Comparison of ENCODE assay signal across 8 mouse cellular contexts in the genomic region with DNA sequence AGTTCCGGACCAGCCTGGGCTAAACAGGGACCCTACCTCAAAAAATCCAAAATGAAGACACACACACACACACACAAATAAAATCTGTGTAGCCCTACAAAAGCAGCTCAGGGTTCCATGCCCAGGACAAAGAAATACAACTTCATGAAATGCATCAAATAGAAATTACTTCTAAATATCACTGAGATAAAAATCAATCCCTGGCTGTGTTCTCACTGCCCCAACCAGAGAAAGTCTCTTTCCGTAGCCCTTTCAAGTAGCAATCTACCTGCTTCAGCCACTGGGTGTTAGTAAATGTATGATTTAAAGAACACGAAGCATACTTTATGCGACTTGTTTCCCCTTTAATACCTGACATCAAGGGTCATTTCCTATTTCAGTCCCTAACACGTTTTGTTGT. TPM values are rescaled to one million over a fixed set of nuclear protein-coding genes. Genes with fewer than 3 reads are reported as not detected.
DNase-seq lines count a peak whose midpoint lies in the region; ATAC-seq lines count a peak whose summit lies in the region.

No protein-coding gene starts in this region.

- DNase-seq in 416B (ENCODE audit: low read depth) = peak; percentile 27
- no peak for DNase-seq in liver, embryonic 13.5 days
- DNase-seq in ovary, postnatal 14 days (ENCODE audit: low spot score) = no peak
- DNase-seq in layer of hippocampus, postnatal 36 days = no peak

- ATAC-seq in erythroblast, adult 5-6 weeks (replicated peaks; ENCODE audit: low FRiP score, poor library complexity, severe bottlenecking) = no peak
- ATAC-seq in forebrain, embryonic 13.5 days = no peak
- no peak for ATAC-seq in liver, embryonic 13.5 days (ENCODE audit: low read depth)
- no peak for ATAC-seq in CD4-positive, CD25-positive, alpha-beta regulatory T cell, adult 4 months

- peak overlapping the region; percentile 93 for H3K4me3 ChIP-seq in erythroblast, embryonic 14.5 days (replicated peaks)
- peak overlapping the region; percentile 79 for H3K4me3 ChIP-seq in forebrain, embryonic 13.5 days
- peak overlapping the region; percentile 89 for H3K4me3 ChIP-seq in liver, embryonic 13.5 days (replicated peaks)

- WGBS in forebrain, embryonic 13.5 days = 20% methylated on average over 5 of the region's 5 CpGs
- WGBS in liver, embryonic 13.5 days (ENCODE audit: insufficient replicate concordance) = 22% methylated on average over 5 of the region's 5 CpGs

- peak overlapping the region; percentile 69 for H3K4me2 ChIP-seq in forebrain, embryonic 13.5 days
- peak overlapping the region; percentile 97 for H3K4me2 ChIP-seq in liver, embryonic 13.5 days

- H3K27me3 ChIP-seq in erythroblast, embryonic 14.5 days (ENCODE audit: control insufficient read depth) = no peaks in the 10 kb centered on the region
- no peaks in the 10 kb centered on the region for H3K27me3 ChIP-seq in forebrain, embryonic 13.5 days
- no peaks in the 10 kb centered on the region for H3K27me3 ChIP-seq in liver, embryonic 13.5 days

- peaks cover 34% of the 10 kb centered on the region for H3K4me1 ChIP-seq in erythroblast, embryonic 14.5 days (ENCODE audit: control insufficient read depth)
- peaks cover 23% of the 10 kb centered on the region for H3K4me1 ChIP-seq in forebrain, embryonic 13.5 days
- H3K4me1 ChIP-seq in liver, embryonic 13.5 days (replicated peaks) = peaks cover 32% of the 10 kb centered on the region

- H3K9ac ChIP-seq in forebrain, embryonic 13.5 days = peak overlapping the region; percentile 95
- H3K9ac ChIP-seq in liver, embryonic 13.5 days = peak overlapping the region; percentile 98

- H3K27ac ChIP-seq in forebrain, embryonic 13.5 days = no peak overlapping the region
- H3K27ac ChIP-seq in liver, embryonic 13.5 days = no peak overlapping the region

- H3K9me3 ChIP-seq in erythroblast, embryonic 14.5 days (ENCODE audit: control insufficient read depth, low read length) = peaks cover 2% of the 10 kb centered on the region; the same call in 1 of the 2 replicates
- no peaks in the 10 kb centered on the region for H3K9me3 ChIP-seq in forebrain, embryonic 13.5 days (replicated peaks)
- H3K9me3 ChIP-seq in liver, embryonic 13.5 days (replicated peaks) = no peaks in the 10 kb centered on the region

- H3K36me3 ChIP-seq in erythroblast, embryonic 14.5 days (ENCODE audit: control insufficient read depth) = peaks cover 49% of the 10 kb centered on the region
- H3K36me3 ChIP-seq in forebrain, embryonic 13.5 days (ENCODE audit: poor library complexity, severe bottlenecking) = peaks cover 22% of the 10 kb centered on the region
- H3K36me3 ChIP-seq in liver, embryonic 13.5 days = peaks cover 39% of the 10 kb centered on the region

RNA-seq across cellular contexts. Expression of a gene that starts 44.2 kb away (rescaled TPM):
- 0.28 and 0.56 TPM in 2 replicates for polyA plus RNA-seq in erythroblast, embryonic 14.5 days (2012)
- 18.8 and 21.7 TPM in 2 replicates for total RNA-seq in erythroblast, adult 5-6 weeks (2015; ENCODE audit: low replicate concordance)
- 30.3 and 31.5 TPM in 2 replicates for total RNA-seq in erythroblast, adult 5-6 weeks (2017; ENCODE audit: low replicate concordance)
- 5.0 and 5.3 TPM in 2 replicates for polyA plus RNA-seq in forebrain, embryonic 13.5 days (2015; fragmentation: Nextera tagmentation; extraction: Ambion mirVana)
- 3.1 and 3.3 TPM in 2 replicates for polyA plus RNA-seq in liver, embryonic 13.5 days (2015; fragmentation: Nextera tagmentation; extraction: Ambion mirVana)
- total RNA-seq in layer of hippocampus, postnatal 36 days (2021) = 10 to 100 TPM; 12.8 to 15.4 TPM
- 1 to 10 TPM; 6.3 to 9.3 TPM for polyA plus RNA-seq in CD4-positive, CD25-positive, alpha-beta regulatory T cell, adult 4 months (2017; shearing (Covaris generic))

RNA-seq across cellular contexts. Expression of a gene that starts 44.9 kb away (rescaled TPM):
- 0.14 and 0.22 TPM in 2 replicates for polyA plus RNA-seq in erythroblast, embryonic 14.5 days (2012)
- total RNA-seq in erythroblast, adult 5-6 weeks (2015; ENCODE audit: low replicate concordance) = 2.3 and 4.8 TPM in 2 replicates
- 0.51 and 0.98 TPM in 2 replicates for total RNA-seq in erythroblast, adult 5-6 weeks (2017; ENCODE audit: low replicate concordance)
- 8.3 and 9.1 TPM in 2 replicates for polyA plus RNA-seq in forebrain, embryonic 13.5 days (2015; fragmentation: Nextera tagmentation; extraction: Ambion mirVana)
- 16.5 and 18.1 TPM in 2 replicates for polyA plus RNA-seq in liver, embryonic 13.5 days (2015; fragmentation: Nextera tagmentation; extraction: Ambion mirVana)
- total RNA-seq in layer of hippocampus, postnatal 36 days (2021) = 10 to 100 TPM; 16.8 to 23.7 TPM
- polyA plus RNA-seq in CD4-positive, CD25-positive, alpha-beta regulatory T cell, adult 4 months (2017; shearing (Covaris generic)) = 1 to 10 TPM; 6.0 to 8.6 TPM
